Mouse (Mus musculus) stomach, embryonic 16.5 days (tissue): ENCODE results near the gene Rps6kb1. TPM values are rescaled to one million over a fixed set of nuclear protein-coding genes. Genes with fewer than 3 reads are reported as not detected.

ENCODE experiments used
- ATAC-seq: fragments of 200-750 bp; cut with Nextera tagmentation; 2 replicates; pipeline ENCODE4 v1.8.0; 2017; ENCODE audit warnings: moderate number of reproducible peaks, moderate TSS enrichment; ENCODE audit not compliant: insufficient read depth, low FRiP score
- H3K27ac ChIP-seq: fragments of 300-500 bp; sonication (generic); 2 replicates; pipeline ENCODE4 v1.5.1; 2014; ENCODE audit warnings: low read length
- H3K27me3 ChIP-seq: fragments of 300-500 bp; sonication (generic); 2 replicates; pipeline ENCODE4 v1.6.1; 2014; ENCODE audit warnings: low read length, control low read depth, mixed read lengths; ENCODE audit not compliant: control insufficient read depth, insufficient read depth
- H3K36me3 ChIP-seq: fragments of 300-500 bp; sonication (generic); 2 replicates; pipeline ENCODE4 v1.6.1; 2014; ENCODE audit warnings: low read length; ENCODE audit not compliant: control insufficient read depth, insufficient read depth
- H3K4me1 ChIP-seq: fragments of 300-500 bp; sonication (generic); 2 replicates; pipeline ENCODE4 v1.6.1; 2014; ENCODE audit warnings: low read length, control low read depth, mixed read lengths; ENCODE audit not compliant: control insufficient read depth, insufficient read depth
- H3K4me2 ChIP-seq: fragments of 300-500 bp; sonication (generic); 2 replicates; pipeline ENCODE4 v1.6.1; 2014; ENCODE audit warnings: low read depth, low read length, mixed read lengths
- H3K4me3 ChIP-seq: fragments of 300-500 bp; sonication (generic); replicated peaks from 2 replicates; pipeline ENCODE4 v1.5.1; 2014; ENCODE audit warnings: mild to moderate bottlenecking, low read length
- H3K9ac ChIP-seq: fragments of 300-500 bp; sonication (generic); 2 replicates; pipeline ENCODE4 v1.6.1; 2014; ENCODE audit warnings: low read length
- H3K9me3 ChIP-seq: fragments of 300-500 bp; sonication (generic); replicated peaks from 2 replicates; pipeline ENCODE4 v1.6.1; 2016; ENCODE audit warnings: low read length, control low read depth; ENCODE audit not compliant: control insufficient read depth
- WGBS: fragments of 180-500 bp; shearing (Covaris S2); extraction: QIAGEN DNeasy Blood & Tissue Kit; methylation state at CpG from one replicate; pipeline ENCODE4 v1.1.7; 2014; 5-methylcytosine and 5-hydroxymethylcytosine counted together
- polyA plus RNA-seq: library from polyadenylated mRNA; unstranded; fragments of >200 nt; fragmentation: Nextera tagmentation; extraction: Ambion mirVana; gene quantifications from 2 replicates; pipeline ENCODE4 v1.2.1, GENCODE M21; 2015

Gene Rps6kb1
- polyA plus RNA-seq, 1 experiment from 2014 or later: 60.0 TPM

DNA sequence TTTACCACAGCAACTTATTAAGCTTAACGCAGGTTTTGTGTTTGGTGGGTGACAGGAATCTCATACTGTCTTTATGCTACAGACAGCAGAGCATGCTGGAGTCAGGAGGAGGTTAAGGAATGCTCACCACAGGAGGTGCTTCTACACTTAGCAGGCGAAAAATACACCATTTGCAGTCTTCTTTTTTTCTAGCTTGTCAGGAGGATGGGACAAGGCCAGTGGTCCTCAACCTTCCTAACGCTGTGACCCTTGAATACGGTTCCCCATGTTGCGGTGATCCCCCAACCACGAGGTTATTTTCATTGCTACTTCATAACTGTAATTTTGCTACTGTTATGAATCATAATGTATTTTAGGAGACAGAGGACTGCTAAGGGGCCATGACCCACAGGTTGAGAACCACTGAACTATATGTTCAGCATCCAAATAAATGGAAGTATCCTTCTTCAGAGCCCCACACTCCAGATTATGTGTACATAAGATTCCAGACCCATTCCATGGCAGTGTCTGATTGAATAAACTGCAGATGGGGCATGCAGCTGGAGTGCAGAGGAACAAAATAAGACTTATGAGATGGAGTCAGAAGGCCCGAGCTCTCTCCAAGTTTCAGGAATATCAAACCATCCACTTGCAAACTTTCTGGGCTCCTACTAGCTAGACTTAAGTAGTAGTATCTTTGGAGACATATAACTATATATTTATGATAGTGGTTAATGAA, 38.1 kb upstream of the Rps6kb1 start:
- H3K4me3 ChIP-seq: no peak overlapping the region
- H3K27ac ChIP-seq: peak overlapping the region; percentile 95; the same call in 1 of the 2 replicates
- no peaks in the 10 kb centered on the region for H3K27me3 ChIP-seq
- no peak for ATAC-seq
- no peaks in the 10 kb centered on the region for H3K9me3 ChIP-seq
- peak overlapping the region; percentile 25; the same call in 1 of the 2 replicates for H3K4me2 ChIP-seq
- H3K9ac ChIP-seq: no peak overlapping the region
- no peaks in the 10 kb centered on the region for H3K36me3 ChIP-seq
- H3K4me1 ChIP-seq: peaks cover 40% of the 10 kb centered on the region
- WGBS: 86% methylated on average over 7 of the region's 7 CpGs

DNA sequence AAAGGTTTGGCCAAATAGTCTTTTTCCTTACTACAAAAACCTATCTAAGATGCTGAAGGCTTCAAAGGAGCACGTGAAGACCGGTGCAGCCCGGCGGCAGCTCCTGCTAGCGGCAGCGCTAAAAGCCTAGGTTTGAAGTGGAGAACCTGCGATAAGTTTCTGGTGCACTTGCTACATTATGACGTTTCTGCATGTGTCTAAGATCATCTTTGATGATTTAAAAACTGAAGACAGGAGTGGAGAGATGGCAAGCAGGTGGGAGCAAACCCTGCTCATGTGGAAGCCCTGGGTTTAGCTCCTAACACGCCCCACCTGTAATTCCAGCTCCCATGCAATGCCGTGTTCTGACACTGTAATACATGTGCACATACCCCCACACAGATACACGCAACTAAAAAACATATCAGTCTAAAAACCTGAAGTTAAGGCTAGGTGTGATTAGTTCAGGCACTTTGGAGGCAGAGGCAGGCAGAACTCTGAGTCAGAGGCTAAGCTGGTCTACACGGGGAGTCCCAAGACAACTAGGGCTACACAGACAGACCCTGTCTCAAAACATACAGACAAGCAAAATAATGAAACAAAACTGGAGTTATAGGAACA, 37.4 kb upstream of the Rps6kb1 start:
- H3K9ac ChIP-seq: no peak overlapping the region
- H3K4me3 ChIP-seq: no peak overlapping the region
- H3K4me2 ChIP-seq: peak overlapping the region; percentile 44; the same call in 1 of the 2 replicates
- no peaks in the 10 kb centered on the region for H3K36me3 ChIP-seq
- peak overlapping the region; percentile 95 for H3K27ac ChIP-seq
- 78% methylated on average over 12 of the region's 12 CpGs for WGBS
- ATAC-seq: no peak
- H3K27me3 ChIP-seq: no peaks in the 10 kb centered on the region
- H3K4me1 ChIP-seq: peaks cover 40% of the 10 kb centered on the region
- H3K9me3 ChIP-seq: no peaks in the 10 kb centered on the region

DNA sequence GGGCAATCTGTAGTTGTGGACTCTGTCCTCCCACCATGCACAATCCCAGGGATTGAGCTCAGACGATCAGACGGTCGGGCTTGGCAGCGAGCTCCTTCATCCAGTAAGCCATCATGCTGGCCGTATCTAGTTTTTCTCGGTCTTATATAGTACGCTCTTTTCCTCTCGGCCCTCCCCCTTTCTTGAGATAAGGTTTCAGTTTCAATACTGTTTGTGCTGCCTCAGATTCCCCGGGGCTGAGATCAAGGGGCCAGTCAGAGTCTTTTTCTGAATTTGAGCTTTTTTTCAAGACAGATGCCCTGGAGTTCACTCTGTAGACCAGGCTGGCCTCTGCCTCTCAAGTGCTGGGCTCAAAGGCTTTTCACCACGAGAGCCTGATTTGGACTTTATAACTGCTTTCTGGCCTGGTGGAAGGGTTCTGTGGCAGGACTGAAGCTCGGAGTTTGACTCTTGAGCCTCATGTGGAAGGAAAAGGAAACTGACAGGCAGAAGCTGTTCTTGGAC, 36.7 kb upstream of the Rps6kb1 start:
- H3K4me3 ChIP-seq: peak overlapping the region; percentile 12; the same call in 1 of the 2 replicates
- peak overlapping the region; percentile 44 for H3K4me2 ChIP-seq
- H3K27ac ChIP-seq: peak overlapping the region; percentile 95
- H3K9me3 ChIP-seq: no peaks in the 10 kb centered on the region
- peaks cover 47% of the 10 kb centered on the region for H3K4me1 ChIP-seq
- 27% methylated on average over 11 of the region's 11 CpGs for WGBS
- H3K36me3 ChIP-seq: no peaks in the 10 kb centered on the region
- ATAC-seq: peak; percentile 21; the same call in 1 of the 2 replicates
- no peaks in the 10 kb centered on the region for H3K27me3 ChIP-seq
- peak overlapping the region; percentile 64 for H3K9ac ChIP-seq

DNA sequence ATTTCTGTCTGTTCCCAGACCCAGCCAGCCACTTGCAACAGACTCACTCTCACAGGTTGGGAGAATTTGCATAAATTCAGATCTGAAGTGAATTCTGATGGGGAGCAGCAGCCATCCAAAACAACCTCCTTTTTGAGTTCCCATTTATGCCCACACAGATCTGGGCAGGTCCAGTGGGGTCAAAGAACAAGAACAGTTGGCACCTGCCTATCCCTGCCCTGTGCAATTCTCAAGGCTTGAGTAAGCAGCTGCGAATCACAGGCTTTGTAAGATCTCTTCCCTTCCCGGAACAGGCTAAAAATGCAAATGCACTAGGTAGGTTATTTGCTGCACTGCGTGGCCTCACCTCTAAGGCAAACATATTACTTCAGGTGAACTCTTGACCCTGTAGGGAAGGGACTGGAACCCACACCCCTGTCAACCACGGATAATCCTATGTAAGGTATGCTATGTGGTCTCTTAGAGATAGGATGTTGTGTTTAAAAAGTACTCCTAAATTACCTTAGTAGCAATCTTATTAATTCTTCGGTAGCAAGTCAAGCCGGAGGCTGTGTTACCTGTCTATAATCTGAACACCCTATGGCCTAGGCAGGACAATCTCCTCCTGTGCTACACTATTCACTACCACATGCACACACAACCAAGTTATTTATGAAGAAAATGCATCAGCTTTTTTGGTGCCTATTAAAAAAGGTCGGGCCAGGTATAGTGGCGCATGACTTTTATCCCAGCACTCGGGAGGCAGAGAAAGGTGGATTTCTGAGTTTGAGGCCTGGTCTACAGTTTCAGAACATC, 35.9 kb upstream of the Rps6kb1 start:
- ATAC-seq: peak; percentile 70
- 67% methylated on average over 9 of the region's 9 CpGs for WGBS
- Histone ChIP-seq H3K27me3 (no peaks in the 10 kb centered on the region), H3K4me2 (peak overlapping the region; percentile 44), H3K4me1 (peaks cover 55% of the 10 kb centered on the region), H3K4me3 (no peak overlapping the region), H3K9ac (peak overlapping the region; percentile 64), H3K9me3 (no peaks in the 10 kb centered on the region), H3K36me3 (no peaks in the 10 kb centered on the region), H3K27ac (peak overlapping the region; percentile 95)

DNA sequence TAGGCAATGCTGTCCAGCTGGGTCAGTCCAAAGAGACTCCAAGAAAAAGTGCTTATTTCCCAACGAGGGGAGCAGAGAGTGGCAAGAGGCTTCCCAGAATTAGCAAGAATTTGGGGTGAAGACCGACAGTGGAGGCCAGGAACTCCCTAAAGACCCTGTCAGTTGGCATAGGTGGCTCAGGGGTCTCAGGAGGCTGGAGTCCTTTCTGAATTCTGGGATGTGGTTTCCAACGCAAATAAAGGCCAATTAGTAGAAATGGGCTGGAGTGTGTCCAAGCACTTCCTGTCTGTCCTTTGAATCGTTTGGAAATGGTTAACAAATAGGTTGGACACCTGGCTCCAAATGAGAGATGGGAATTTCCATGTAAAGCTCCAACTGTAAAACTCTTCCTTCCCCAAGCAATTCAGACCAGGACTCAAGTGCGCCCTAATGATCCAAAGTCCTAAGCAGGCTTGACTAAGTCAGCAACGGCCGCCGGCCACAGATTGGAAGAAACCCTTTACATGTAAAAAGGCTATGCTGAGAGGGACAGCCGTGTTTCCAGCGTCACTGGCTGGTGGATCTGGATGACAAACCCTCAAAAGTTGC, 35.2 kb upstream of the Rps6kb1 start:
- Histone ChIP-seq H3K27me3 (no peaks in the 10 kb centered on the region), H3K4me1 (peaks cover 55% of the 10 kb centered on the region), H3K27ac (peak overlapping the region; percentile 95), H3K9me3 (no peaks in the 10 kb centered on the region), H3K4me3 (no peak overlapping the region), H3K36me3 (no peaks in the 10 kb centered on the region), H3K4me2 (peak overlapping the region; percentile 20), H3K9ac (peak overlapping the region; percentile 56)
- 54% methylated on average over 10 of the region's 10 CpGs for WGBS
- ATAC-seq: no peak

DNA sequence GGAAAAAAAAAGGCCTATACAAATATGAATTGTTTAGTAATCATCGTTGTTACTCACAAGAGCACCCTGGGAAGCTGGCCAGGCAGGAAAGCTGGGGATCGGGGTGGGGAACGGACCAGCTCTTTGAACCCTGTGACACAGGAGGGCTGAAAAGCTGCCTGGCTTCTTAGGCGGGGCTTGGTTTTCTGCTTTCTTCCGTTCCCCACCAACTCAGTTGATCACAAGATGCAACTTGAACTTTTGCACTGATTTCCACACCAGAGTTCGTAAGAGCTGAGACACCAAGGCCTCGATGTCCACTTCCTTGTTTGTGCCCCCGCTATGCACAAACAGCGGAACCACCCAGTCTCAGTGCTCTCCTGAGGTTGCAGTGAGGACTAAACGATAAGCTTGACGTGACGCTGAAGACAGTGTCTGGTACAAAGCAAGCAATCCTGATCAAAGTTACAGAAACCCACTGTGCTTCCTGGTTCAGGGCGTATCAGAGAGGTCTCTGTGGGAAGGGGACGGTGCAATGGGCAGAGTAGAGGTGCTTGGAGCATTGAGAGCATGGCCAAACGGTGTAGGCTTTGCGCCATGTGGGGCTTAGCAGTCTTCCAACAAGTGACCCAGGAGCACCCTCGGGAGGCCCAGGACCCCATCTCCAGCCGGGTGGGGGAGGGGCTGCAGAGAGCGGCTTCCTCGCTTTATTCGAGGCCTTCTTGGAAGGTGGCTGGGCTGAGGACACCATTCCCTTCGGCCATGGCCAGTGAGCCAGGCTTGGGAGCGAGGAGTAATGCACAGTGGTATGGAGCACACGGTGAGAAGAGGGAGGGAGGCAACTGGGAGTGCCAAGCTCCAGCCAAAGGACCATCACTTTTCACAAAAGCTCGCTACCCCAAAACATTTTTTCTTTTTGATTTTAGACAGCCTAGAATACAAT, 34.5 kb upstream of the Rps6kb1 start:
- 0 out of 2 replicates have a peak, but pooled peaks have one; percentile 7 for ATAC-seq
- H3K9ac ChIP-seq: peak overlapping the region; percentile 56
- no peaks in the 10 kb centered on the region for H3K9me3 ChIP-seq
- no peak overlapping the region for H3K4me3 ChIP-seq
- peaks cover 50% of the 10 kb centered on the region for H3K4me1 ChIP-seq
- no peaks in the 10 kb centered on the region for H3K27me3 ChIP-seq
- peak overlapping the region; percentile 95 for H3K27ac ChIP-seq
- peak overlapping the region; percentile 20 for H3K4me2 ChIP-seq
- no peaks in the 10 kb centered on the region for H3K36me3 ChIP-seq
- 51% methylated on average over 25 of the region's 25 CpGs for WGBS

DNA sequence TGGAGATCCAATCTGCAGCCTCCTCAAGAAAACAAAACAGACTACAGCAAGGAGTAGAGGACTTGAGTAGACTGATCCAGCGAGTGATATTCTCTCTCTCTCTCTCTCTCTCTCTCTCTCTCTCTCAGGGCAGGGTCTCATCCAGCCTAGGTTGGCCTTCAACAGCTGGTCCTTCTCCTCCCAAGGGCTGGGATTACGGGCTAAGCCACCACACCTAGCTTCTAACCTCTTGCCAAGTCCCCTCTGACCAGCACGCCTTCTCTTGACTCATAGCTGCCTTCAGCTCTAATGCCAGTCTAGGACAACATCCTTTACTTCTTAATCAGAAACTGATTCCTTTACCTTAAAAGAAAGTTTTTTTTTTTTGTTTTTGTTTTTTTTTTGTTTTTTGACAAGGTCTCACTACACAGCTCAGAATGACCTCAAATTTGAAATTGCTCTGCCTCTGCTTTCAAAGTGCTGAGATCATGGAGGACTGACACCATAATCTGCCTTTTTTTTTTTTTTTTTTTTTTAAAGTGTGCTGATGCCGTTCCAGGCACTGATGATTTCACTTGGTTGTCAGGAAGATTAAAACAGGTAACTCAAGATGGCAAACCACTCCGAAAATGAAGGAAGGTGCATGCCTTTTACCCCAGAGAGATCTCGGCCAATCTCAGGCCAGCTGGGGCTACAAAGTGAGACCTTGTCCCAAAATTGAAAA, 33.7 kb upstream of the Rps6kb1 start:
- no peaks in the 10 kb centered on the region for H3K9me3 ChIP-seq
- H3K4me3 ChIP-seq: no peak overlapping the region
- H3K27me3 ChIP-seq: no peaks in the 10 kb centered on the region
- H3K27ac ChIP-seq: peak overlapping the region; percentile 95
- 56% methylated on average over 6 of the region's 6 CpGs for WGBS
- no peak for ATAC-seq
- 0 out of 2 replicates have a peak overlapping the region, but pooled peaks have one; percentile 33 for H3K9ac ChIP-seq
- H3K36me3 ChIP-seq: no peaks in the 10 kb centered on the region
- H3K4me1 ChIP-seq: peaks cover 48% of the 10 kb centered on the region
- H3K4me2 ChIP-seq: peak overlapping the region; percentile 10
